Mouse (Mus musculus): ENCODE measurements around the gene Alyref. TPM values are rescaled to one million over a fixed set of nuclear protein-coding genes. Genes with fewer than 3 reads are reported as not detected.

Alyref gene
- polyA plus RNA-seq, 2 experiments: 143 to 478 TPM

DNA sequence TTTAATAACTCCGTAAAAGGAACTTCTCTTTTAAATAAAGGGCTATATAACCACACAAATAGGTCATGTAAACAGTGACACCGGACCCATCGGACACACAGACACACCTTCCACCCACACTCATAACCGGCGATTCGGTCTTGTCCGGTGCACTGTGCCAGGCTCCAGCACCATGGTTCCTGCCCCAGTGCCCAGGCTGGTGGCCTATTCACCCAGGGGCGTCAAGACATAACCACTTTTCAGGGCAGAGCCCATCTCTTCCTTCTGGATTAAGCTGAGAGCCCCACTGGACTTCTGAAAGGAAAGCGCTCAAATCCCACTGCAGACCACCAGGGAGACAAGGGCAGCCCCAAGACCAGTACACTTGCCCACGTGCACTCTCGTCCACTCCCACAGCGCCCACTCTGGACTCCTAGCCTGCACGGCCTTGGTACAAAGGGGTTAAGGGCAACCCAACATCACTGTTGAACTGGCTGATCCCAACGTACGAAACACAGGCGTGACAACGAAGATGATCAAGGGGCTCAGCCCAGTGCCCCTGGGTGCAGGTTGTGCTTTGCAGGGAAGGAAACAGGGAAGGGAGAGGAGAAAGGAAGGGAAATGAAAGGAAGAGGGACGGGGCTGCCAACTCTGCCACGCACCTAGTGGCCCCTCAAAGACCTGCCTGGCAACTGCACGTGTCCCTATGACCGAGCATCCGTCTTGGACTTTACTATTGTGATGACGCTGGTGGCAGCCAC lies 30.6 kb upstream of the Alyref start:
- H3K4me1 ChIP-seq (ENCODE audit: control insufficient read depth, insufficient read depth, low read length): peaks cover 15% of the 10 kb centered on the region
- WGBS: 94% methylated on average over 22 of the region's 23 CpGs
- DNase-seq (ENCODE audit: low spot score) (no peak), ATAC-seq (ENCODE audit: low FRiP score, low read depth) (no peak)
- no peak overlapping the region for H3K27ac ChIP-seq (replicated peaks; ENCODE audit: low read depth, low read length)
- H3K9me3 ChIP-seq (ENCODE audit: control insufficient read depth, low read length): no peaks in the 10 kb centered on the region
- H3K4me2 ChIP-seq (replicated peaks; ENCODE audit: low read depth, low read length, severe bottlenecking): no peak overlapping the region
- peaks cover 25% of the 10 kb centered on the region for H3K36me3 ChIP-seq (ENCODE audit: control insufficient read depth, insufficient read depth, low read length)
- H3K27me3 ChIP-seq (ENCODE audit: control insufficient read depth, insufficient read depth, low read length): no peaks in the 10 kb centered on the region
- no peak for TF ChIP-seq POLR2A (IDR thresholded peaks at IDR 0.05; ENCODE audit: borderline replicate concordance, extremely low read depth, insufficient read depth, insufficient read length)
- no peak overlapping the region for H3K9ac ChIP-seq (ENCODE audit: low read depth, low read length, severe bottlenecking)
- H3K4me3 ChIP-seq (replicated peaks; ENCODE audit: low read length): no peak overlapping the region

- no peak overlapping the region for H3K4me3 ChIP-seq (replicated peaks; ENCODE audit: low read length)
- H3K9me3 ChIP-seq (ENCODE audit: control insufficient read depth, low read length): no peaks in the 10 kb centered on the region
- H3K4me2 ChIP-seq (replicated peaks; ENCODE audit: low read depth, low read length, severe bottlenecking): no peak overlapping the region
- H3K9ac ChIP-seq (ENCODE audit: low read depth, low read length, severe bottlenecking): no peak overlapping the region
- no peak for ATAC-seq (ENCODE audit: low FRiP score, low read depth)
- no peaks in the 10 kb centered on the region for H3K27me3 ChIP-seq (ENCODE audit: control insufficient read depth, insufficient read depth, low read length)
- no peak overlapping the region for H3K27ac ChIP-seq (replicated peaks; ENCODE audit: low read depth, low read length)
- H3K36me3 ChIP-seq (ENCODE audit: control insufficient read depth, insufficient read depth, low read length): peaks cover 33% of the 10 kb centered on the region
- 78% methylated on average over 22 of the region's 22 CpGs for WGBS
- DNase-seq (ENCODE audit: low spot score): no peak
- H3K4me1 ChIP-seq (ENCODE audit: control insufficient read depth, insufficient read depth, low read length): peaks cover 15% of the 10 kb centered on the region
- no peak for TF ChIP-seq POLR2A (IDR thresholded peaks at IDR 0.05; ENCODE audit: borderline replicate concordance, extremely low read depth, insufficient read depth, insufficient read length)
Observed at GRCm38 (mm10) chr11:120627468-120628300, 29.5 kb upstream of the Alyref start.

GRCm38 (mm10) chr11:120626785-120627467 lies 28.8 kb upstream of the Alyref start:
- Histone ChIP-seq H3K4me2 (replicated peaks; ENCODE audit: low read depth, low read length, severe bottlenecking) (no peak overlapping the region), H3K9ac (ENCODE audit: low read depth, low read length, severe bottlenecking) (no peak overlapping the region), H3K4me3 (replicated peaks; ENCODE audit: low read length) (no peak overlapping the region), H3K9me3 (ENCODE audit: control insufficient read depth, low read length) (no peaks in the 10 kb centered on the region), H3K27me3 (ENCODE audit: control insufficient read depth, insufficient read depth, low read length) (no peaks in the 10 kb centered on the region), H3K36me3 (ENCODE audit: control insufficient read depth, insufficient read depth, low read length) (peaks cover 36% of the 10 kb centered on the region), H3K4me1 (ENCODE audit: control insufficient read depth, insufficient read depth, low read length) (peaks cover 10% of the 10 kb centered on the region), H3K27ac (replicated peaks; ENCODE audit: low read depth, low read length) (no peak overlapping the region)
- ATAC-seq (ENCODE audit: low FRiP score, low read depth) (no peak), DNase-seq (ENCODE audit: low spot score) (no peak)
- TF ChIP-seq POLR2A (IDR thresholded peaks at IDR 0.05; ENCODE audit: borderline replicate concordance, extremely low read depth, insufficient read depth, insufficient read length): no peak
- 91% methylated on average over 11 of the region's 11 CpGs for WGBS

DNA sequence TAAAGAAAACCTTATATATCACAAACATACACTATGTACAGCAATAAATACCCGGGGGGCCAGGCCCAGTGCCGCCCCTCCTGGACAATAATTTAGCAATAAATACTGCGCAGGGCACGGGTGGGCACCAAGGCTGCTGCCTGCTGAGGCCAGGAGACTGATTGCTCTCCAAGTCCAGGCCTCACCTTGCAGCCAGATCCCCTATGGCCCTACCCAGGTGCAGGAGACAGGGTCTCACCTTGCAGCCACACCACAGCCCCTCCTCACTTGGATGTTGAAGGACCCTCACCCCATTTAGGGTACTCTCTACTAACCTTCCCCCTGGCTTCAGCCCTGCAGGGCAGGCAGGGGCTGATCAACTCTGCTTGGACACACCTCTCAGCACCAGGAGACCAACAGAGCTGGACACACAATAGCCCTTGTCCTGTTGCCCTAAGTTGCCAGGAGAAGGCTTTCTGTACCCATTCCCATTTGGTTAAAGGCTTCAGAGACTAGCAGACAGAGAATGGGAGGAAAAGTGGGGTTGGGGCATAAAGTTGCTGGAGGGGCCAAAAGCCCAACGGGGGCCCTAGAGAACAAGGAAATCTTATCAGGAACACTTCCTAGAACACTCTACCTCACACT lies 27.1 kb upstream of the Alyref start, which contains the start of gene Sirt7:
Gene Sirt7 (minus strand): TSS at position 89 of the 624 bp plus-strand sequence.
- H3K36me3 ChIP-seq (ENCODE audit: control insufficient read depth, insufficient read depth, low read length): peaks cover 51% of the 10 kb centered on the region
- no peak for TF ChIP-seq POLR2A (IDR thresholded peaks at IDR 0.05; ENCODE audit: borderline replicate concordance, extremely low read depth, insufficient read depth, insufficient read length)
- ATAC-seq (ENCODE audit: low FRiP score, low read depth) (peak; percentile 9; the same call in 1 of the 2 replicates), DNase-seq (ENCODE audit: low spot score) (no peak)
- peaks cover 4% of the 10 kb centered on the region; the same call in 1 of the 2 replicates for H3K4me1 ChIP-seq (ENCODE audit: control insufficient read depth, insufficient read depth, low read length)
- H3K4me3 ChIP-seq (replicated peaks; ENCODE audit: low read length): peak within 1 kb of the TSS; percentile 94
- 20% methylated on average over 5 of the region's 5 CpGs for WGBS
- H3K9ac ChIP-seq (ENCODE audit: low read depth, low read length, severe bottlenecking): peak within 1 kb of the TSS; percentile 66
- H3K4me2 ChIP-seq (replicated peaks; ENCODE audit: low read depth, low read length, severe bottlenecking): peak within 1 kb of the TSS; percentile 99
- H3K27ac ChIP-seq (replicated peaks; ENCODE audit: low read depth, low read length): peak within 1 kb of the TSS; percentile 53; the same call in 1 of the 2 replicates
- H3K27me3 ChIP-seq (ENCODE audit: control insufficient read depth, insufficient read depth, low read length): no peaks in the 10 kb centered on the region
- no peaks in the 10 kb centered on the region for H3K9me3 ChIP-seq (ENCODE audit: control insufficient read depth, low read length)
